Mouse (Mus musculus) kidney, adult 2 months (tissue): ENCODE measurements around the gene Ttc25. TPM values are rescaled to one million over a fixed set of nuclear protein-coding genes. Genes with fewer than 3 reads are reported as not detected.

Experiments
- DNase-seq: peaks from one replicate; pipeline ENCODE4 v3.0.0; 2021
- H3K27ac ChIP-seq: fragments of 200-500 bp; 2 replicates; pipeline ENCODE4 v1.5.1; 2012; ENCODE audit warnings: low read depth, low read length, control low read depth, inconsistent platforms; ENCODE audit not compliant: insufficient read depth
- H3K27me3 ChIP-seq: fragments of 200-500 bp; replicated peaks from 2 replicates; pipeline ENCODE4 v1.6.1; 2012; ENCODE audit warnings: mild to moderate bottlenecking, moderate library complexity, low read length, inconsistent platforms; ENCODE audit not compliant: control insufficient read depth, insufficient read depth
- H3K36me3 ChIP-seq: fragments of 200-500 bp; 2 replicates; pipeline ENCODE4 v1.6.1; 2012; ENCODE audit warnings: mild to moderate bottlenecking, moderate library complexity, low read length, inconsistent platforms; ENCODE audit not compliant: control insufficient read depth, insufficient read depth
- H3K4me1 ChIP-seq: fragments of 200-500 bp; 2 replicates; pipeline ENCODE4 v1.6.1; 2011; ENCODE audit warnings: low read length; ENCODE audit not compliant: control insufficient read depth, insufficient read depth
- H3K4me3 ChIP-seq: fragments of 200-500 bp; 2 replicates; pipeline ENCODE4 v1.5.1; 2011; ENCODE audit warnings: mild to moderate bottlenecking, low read depth, low read length, control low read depth; ENCODE audit not compliant: insufficient read depth
- CTCF ChIP-seq: fragments of 200-500 bp; conservative IDR thresholded peaks from 2 replicates; pipeline ENCODE4 v1.5.1; 2011; ENCODE audit warnings: low read depth, mild to moderate bottlenecking, control low read depth, low read length, moderate library complexity, mixed read lengths; ENCODE audit not compliant: insufficient read depth, insufficient read length
- POLR2A ChIP-seq: fragments of 200-500 bp; IDR thresholded peaks from one replicate; pipeline ENCODE4 v1.6.1; 2011; ENCODE audit warnings: low read depth, low read length, control low read depth
- WGBS: fragments of 180-500 bp; shearing (Covaris S2); methylation state at CpG from one replicate; pipeline ENCODE4 v1.1.7; 2018; 5-methylcytosine and 5-hydroxymethylcytosine counted together
- polyA plus RNA-seq: library from polyadenylated mRNA; depleted of rRNA; stranded (reverse); fragments of >200 nt; gene quantifications from 2 replicates; pipeline ENCODE4 v1.2.3, GENCODE M21; 2012

Ttc25 gene
- polyA plus RNA-seq, 1 experiment, result 1.4 TPM

DNA sequence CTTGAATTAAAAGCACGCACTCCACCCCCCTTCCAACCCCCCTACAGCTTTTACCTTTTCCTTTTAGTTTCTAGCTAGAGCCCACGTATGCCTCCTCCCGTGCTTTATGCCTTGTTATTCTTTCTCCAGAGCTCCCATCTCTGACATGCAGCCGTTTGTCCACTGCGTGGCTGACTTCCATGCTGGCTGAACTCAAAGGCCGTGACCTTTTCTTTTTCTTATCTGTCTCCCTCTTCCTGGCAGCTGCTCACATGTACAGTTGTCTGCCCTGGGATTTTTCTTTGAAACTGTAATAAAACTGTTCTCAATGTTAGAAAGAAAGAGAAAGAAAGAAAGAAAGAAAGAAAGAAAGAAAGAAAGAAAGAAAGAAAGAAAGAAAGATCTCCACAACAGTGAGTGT, 4.4 kb upstream of the Ttc25 start:
- Histone ChIP-seq H3K27me3 (no peaks in the 10 kb centered on the region), H3K4me3 (no peak overlapping the region), H3K36me3 (no peaks in the 10 kb centered on the region), H3K27ac (no peak overlapping the region), H3K4me1 (peaks cover 4% of the 10 kb centered on the region; the same call in 1 of the 2 replicates)
- TF ChIP-seq POLR2A, result no peak
- no peak for TF ChIP-seq CTCF
- 50% methylated on average over 6 of the region's 6 CpGs for WGBS
- DNase-seq, result no peak

GRCm38 (mm10) chr11:100541577-100541976, 3.8 kb upstream of the Ttc25 start:
- Histone ChIP-seq H3K4me1 (peaks cover 4% of the 10 kb centered on the region; the same call in 1 of the 2 replicates), H3K4me3 (no peak overlapping the region), H3K36me3 (no peaks in the 10 kb centered on the region), H3K27ac (no peak overlapping the region), H3K27me3 (no peaks in the 10 kb centered on the region)
- TF ChIP-seq POLR2A, result no peak
- 91% methylated on average over 2 of the region's 2 CpGs for WGBS
- DNase-seq, result no peak

GRCm38 (mm10) chr11:100545746-100546085, 309 bp downstream of the Ttc25 start:
- no peaks in the 10 kb centered on the region for H3K36me3 ChIP-seq
- TF ChIP-seq POLR2A, result no peak
- TF ChIP-seq CTCF, result no peak

GRCm38 (mm10) chr11:100546955-100547354, 1.5 kb downstream of the Ttc25 start:
- H3K27me3 ChIP-seq, result no peaks in the 10 kb centered on the region
- 82% methylated on average over 6 of the region's 6 CpGs for WGBS
- H3K36me3 ChIP-seq, result no peaks in the 10 kb centered on the region
- H3K4me1 ChIP-seq, result peaks cover 4% of the 10 kb centered on the region; the same call in 1 of the 2 replicates
- DNase-seq, result no peak
- no peak overlapping the region for H3K4me3 ChIP-seq
- TF ChIP-seq CTCF, result no peak
- no peak for TF ChIP-seq POLR2A
- H3K27ac ChIP-seq, result no peak overlapping the region

More at GRCm38 (mm10) chr11:100545746-100546085, 309 bp downstream of the Ttc25 start:
- Histone ChIP-seq H3K4me1 (peaks cover 4% of the 10 kb centered on the region; the same call in 1 of the 2 replicates), H3K27ac (peak overlapping the region; percentile 36; the same call in 1 of the 2 replicates), H3K4me3 (peak overlapping the region; percentile 51), H3K27me3 (no peaks in the 10 kb centered on the region)
- WGBS, result 29% methylated on average over 7 of the region's 7 CpGs
- no peak for DNase-seq

DNA sequence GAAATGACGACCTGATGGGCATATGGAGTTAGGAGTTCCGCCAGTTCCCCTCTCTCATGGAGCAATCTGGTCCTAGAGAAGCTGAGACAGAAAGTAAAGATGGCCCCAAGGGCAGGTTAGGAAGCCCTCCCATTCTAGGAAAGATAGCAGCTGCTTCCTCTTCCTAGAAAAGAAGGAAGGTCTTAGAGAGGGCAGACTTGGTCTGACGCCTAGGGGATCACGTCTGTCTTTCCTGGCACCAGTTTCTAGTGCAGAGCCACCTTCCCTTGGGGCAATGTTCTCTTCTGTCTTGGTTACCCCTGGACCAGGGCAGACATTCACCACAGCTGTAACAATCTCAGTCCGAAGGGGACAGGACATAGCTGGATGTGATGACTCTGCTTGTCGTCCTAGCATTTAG, 2.7 kb downstream of the Ttc25 start:
- Histone ChIP-seq H3K27ac (no peak overlapping the region), H3K36me3 (no peaks in the 10 kb centered on the region), H3K4me1 (peaks cover 4% of the 10 kb centered on the region; the same call in 1 of the 2 replicates), H3K4me3 (no peak overlapping the region), H3K27me3 (no peaks in the 10 kb centered on the region)
- DNase-seq, result no peak
- no peak for TF ChIP-seq POLR2A
- TF ChIP-seq CTCF, result no peak
- WGBS, result 75% methylated on average over 6 of the region's 6 CpGs

DNA sequence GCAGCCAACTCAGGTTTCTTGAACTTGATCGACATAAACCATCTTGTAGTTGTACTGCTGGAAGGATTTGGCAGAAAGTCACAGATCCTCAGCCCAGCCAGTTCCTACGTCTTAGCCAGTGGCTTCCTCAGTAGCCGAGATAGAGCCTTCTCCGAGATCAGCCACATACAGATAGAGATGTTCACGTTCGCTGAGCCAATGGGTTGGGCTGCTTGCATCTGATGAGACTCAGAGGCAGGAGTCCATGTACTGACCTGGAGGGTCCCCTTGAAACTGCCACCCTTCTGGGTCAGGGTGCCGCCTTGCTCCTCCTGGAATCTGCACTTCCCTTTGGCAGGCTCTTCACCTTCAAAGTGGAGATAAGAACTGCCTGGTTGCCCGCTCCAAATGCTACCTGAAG, 4.1 kb downstream of the Ttc25 start:
- whole genome bisulfite sequencing, result 85% methylated on average over 8 of the region's 8 CpGs
- Histone ChIP-seq H3K27me3 (no peaks in the 10 kb centered on the region), H3K27ac (no peak overlapping the region), H3K36me3 (no peaks in the 10 kb centered on the region), H3K4me1 (peaks cover 4% of the 10 kb centered on the region; the same call in 1 of the 2 replicates), H3K4me3 (no peak overlapping the region)
- DNase-seq, result no peak
- TF ChIP-seq CTCF (no peak), POLR2A (no peak)

- Histone ChIP-seq H3K27ac (no peak overlapping the region), H3K4me1 (peaks cover 2% of the 10 kb centered on the region; the same call in 1 of the 2 replicates), H3K27me3 (no peaks in the 10 kb centered on the region), H3K4me3 (no peak overlapping the region), H3K36me3 (no peaks in the 10 kb centered on the region)
- WGBS, result 81% methylated on average over 6 of the region's 6 CpGs
- TF ChIP-seq CTCF (no peak), POLR2A (no peak)
- no peak for DNase-seq
Observed at GRCm38 (mm10) chr11:100550101-100550500, 4.7 kb downstream of the Ttc25 start.
